Mouse (Mus musculus) cerebellum, postnatal 36 days (tissue): ENCODE data around the gene Gm10188.

Experiments
- DNase-seq, 2 experiments: peaks; one replicate each; pipeline ENCODE4 v3.0.0; 2021 to 2022; ENCODE audit warnings: mixed read lengths in 2 of 2

Gm10188 gene

GRCm38 (mm10) chr1:132229667-132230066 lies at the start of gene Gm10188:
Gm10188 (minus strand) TSS chr1:132229767.
- DNase-seq, result no peak

- no peak for DNase-seq
Observed at GRCm38 (mm10) chr1:132277124-132277523, 47.6 kb upstream of the Gm10188 start.

- no peak for DNase-seq
Observed at GRCm38 (mm10) chr1:132276694-132277093, 47.1 kb upstream of the Gm10188 start.

- no peak for DNase-seq
Observed at GRCm38 (mm10) chr1:132271237-132271636, 41.7 kb upstream of the Gm10188 start.

- DNase-seq, result no peak
Observed at GRCm38 (mm10) chr1:132268418-132269060, 39.0 kb upstream of the Gm10188 start.

GRCm38 (mm10) chr1:132267959-132268358 lies 38.4 kb upstream of the Gm10188 start:
- no peak for DNase-seq

GRCm38 (mm10) chr1:132266791-132267557 lies 37.4 kb upstream of the Gm10188 start:
- no peak for DNase-seq

- no peak for DNase-seq
Observed at GRCm38 (mm10) chr1:132265936-132266335, 36.4 kb upstream of the Gm10188 start.

GRCm38 (mm10) chr1:132265211-132265859 lies 35.8 kb upstream of the Gm10188 start:
- DNase-seq, result no peak

GRCm38 (mm10) chr1:132264577-132264976 lies 35.0 kb upstream of the Gm10188 start:
- DNase-seq, result no peak

- no peak for DNase-seq
Observed at GRCm38 (mm10) chr1:132263618-132264017, 34.1 kb upstream of the Gm10188 start.

- DNase-seq, result peak in 1 of 2 experiments; percentile 8
Observed at GRCm38 (mm10) chr1:132261058-132261457, 31.5 kb upstream of the Gm10188 start.

- DNase-seq, result no peak
Observed at GRCm38 (mm10) chr1:132260331-132260730, 30.8 kb upstream of the Gm10188 start.

GRCm38 (mm10) chr1:132254467-132254866 lies 24.9 kb upstream of the Gm10188 start:
- no peak for DNase-seq

- DNase-seq, result no peak
Observed at GRCm38 (mm10) chr1:132246641-132247040, 17.1 kb upstream of the Gm10188 start.

GRCm38 (mm10) chr1:132246137-132246536 lies 16.6 kb upstream of the Gm10188 start:
- no peak for DNase-seq

- no peak for DNase-seq
Observed at GRCm38 (mm10) chr1:132245010-132245409, 15.4 kb upstream of the Gm10188 start.

- peak; percentile 72 to 80 for DNase-seq
Observed at GRCm38 (mm10) chr1:132237585-132238159, 8.1 kb upstream of the Gm10188 start.

GRCm38 (mm10) chr1:132234757-132235273 lies 5.2 kb upstream of the Gm10188 start:
- DNase-seq, result no peak

GRCm38 (mm10) chr1:132233566-132233965 lies 4.0 kb upstream of the Gm10188 start:
- peak; percentile 31 to 51 for DNase-seq

- DNase-seq, result no peak
Observed at GRCm38 (mm10) chr1:132231470-132232274, 2.1 kb upstream of the Gm10188 start.
